Mouse (Mus musculus): Measurements from ENCODE around the gene Gm11361. TPM values are rescaled to one million over a fixed set of nuclear protein-coding genes. Genes with fewer than 3 reads are reported as not detected.

Gene Gm11361
- polyA plus RNA-seq (2017; shearing (Covaris generic)): 10 to 100 TPM; 32.9 to 38.9 TPM

DNA sequence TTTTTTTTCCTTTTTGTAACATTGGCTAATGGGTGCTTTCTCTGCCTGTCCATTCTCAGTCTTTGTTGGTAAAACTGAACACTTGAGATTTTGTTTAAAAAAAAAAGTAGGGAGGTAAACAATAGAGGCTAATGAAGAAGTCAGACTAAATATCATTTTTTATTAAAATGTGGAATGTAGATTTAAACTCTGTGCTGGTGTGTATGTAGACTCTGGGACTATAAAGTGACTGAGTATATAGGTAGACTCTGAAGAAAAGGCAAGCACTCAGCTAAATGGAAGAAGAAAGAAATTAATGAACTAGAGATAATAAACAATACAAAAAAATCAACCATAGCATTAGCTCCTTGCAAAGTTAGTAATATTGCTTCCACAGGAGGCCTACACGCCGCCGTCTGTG is at the start of gene Gm11361:
Gene Gm11361, plus strand, starts transcription at position 301 of the 400 bp plus-strand sequence.
- no peak for ATAC-seq

DNA sequence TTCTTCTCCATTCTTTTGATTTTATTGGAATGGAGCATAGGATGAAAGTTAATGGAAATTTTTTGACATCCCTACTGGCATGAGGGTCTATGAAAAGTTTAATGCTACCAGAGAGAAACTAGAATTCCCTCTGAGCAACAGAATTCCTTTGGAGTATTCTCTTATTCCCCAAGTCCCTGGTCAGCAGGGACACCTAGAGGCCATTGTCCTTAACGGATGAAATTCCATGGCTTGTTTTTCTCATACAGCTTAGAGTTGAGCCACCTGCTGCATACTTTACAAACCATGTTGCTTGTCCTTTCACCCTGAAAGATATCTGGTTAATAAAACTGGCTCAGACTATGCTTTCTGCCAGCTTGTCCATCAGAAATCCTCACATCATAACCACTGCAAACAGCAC is 7.1 kb downstream of the Gm11361 start:
- no peak for ATAC-seq

DNA sequence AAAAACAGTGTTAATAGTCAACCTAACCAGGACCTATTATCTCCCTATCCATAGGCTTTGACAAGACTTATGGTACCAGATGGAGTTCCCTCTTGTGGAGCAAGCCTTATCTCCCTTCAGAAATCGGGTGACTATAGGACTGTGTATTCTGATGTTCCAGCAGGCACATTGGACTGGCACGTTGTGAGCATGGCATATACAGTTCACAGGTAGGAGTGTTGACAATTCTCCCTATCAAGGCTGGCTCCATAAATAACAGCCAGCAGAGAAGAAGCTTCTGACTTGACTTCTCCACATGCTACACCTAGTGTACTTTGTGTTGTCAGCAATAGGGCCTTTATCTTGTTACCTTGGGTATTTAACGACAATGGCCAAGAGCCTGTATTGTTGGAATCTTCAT is 30.0 kb downstream of the Gm11361 start:
- no peak for ATAC-seq

DNA sequence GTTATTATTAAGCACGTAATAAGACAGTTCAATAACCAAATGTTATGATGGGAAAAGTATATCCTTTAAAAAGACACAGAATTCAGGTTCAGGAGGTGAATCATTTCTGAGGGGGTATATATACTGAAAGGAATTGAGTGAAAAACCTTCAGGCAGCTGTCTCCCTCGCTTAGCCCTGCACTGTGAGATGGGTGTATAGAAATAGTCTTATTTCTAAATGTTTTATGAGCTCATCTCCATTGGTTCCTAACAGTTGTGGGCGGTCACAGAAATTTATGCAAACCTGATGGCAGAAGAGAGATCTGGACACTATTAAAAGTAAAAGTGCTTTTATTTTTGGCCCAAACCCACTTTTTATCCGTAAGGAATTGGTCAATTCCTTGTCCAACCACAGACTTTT is 36.9 kb downstream of the Gm11361 start:
- no peak for ATAC-seq

DNA sequence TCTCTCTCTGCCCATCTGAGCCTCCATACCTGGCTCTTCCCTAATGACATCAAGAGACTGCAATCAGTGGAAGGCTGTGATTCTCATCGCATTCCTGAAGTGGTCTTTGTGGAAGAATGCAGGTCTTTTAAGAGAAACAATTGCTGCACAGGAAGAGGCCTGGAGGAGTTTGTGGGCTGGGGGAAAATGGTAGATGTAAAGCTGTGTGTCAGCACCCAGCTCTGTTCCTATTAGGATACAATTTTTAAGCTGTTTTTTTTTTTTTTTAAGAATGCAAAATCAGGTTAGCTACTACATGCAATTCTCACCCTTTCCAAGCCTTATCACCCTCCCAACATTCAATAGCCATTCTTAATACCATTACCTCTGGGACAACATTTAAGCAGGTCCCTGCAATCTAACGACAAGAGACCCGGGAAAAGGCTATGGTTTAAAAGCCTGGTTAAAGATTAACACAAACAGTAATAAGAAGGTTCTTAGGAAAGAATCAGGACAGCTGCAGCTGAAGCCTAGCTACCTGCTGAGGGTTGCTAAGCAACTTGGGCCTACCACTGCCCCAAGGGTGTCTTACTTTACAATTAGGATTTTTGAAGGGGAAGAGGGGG is 37.5 kb downstream of the Gm11361 start:
- ATAC-seq: no peak

DNA sequence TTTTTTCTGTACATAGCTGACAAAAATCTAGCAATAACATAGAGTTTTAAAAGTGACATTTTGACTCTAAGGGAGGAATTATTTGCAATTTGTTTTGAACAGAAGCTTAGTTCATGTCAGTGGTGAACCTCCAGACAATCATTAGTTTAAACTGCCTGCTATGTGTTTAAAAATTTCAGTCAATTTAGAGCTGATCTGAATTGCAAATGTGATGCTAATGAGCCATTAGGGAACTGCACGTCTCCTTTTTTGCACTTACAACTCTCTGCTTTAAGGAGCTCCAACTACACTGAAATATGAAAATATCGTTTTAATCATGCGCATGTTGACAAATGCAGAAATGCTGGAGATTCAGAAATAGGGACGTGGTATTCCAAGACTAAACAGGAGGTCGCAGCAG is 38.2 kb downstream of the Gm11361 start:
- no peak for ATAC-seq

DNA sequence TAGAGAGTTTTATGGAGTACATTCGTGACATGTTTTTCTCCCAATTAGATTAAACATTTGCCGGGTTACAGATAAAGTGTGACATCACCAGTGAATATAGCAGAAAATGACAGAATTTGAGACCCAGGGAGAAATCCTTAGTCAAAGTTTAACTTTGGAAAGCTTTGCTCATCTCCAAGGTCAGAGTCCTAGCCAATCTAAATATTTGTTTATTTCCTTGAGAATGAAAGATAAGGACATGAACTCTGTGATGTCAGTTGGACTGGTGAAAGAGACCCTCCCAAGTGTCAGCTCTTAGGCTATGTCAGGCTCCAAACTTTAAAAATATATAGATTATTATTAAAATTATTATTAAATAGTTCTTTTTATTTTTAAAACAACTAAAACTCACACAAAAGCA is 39.8 kb downstream of the Gm11361 start:
- ATAC-seq: no peak

DNA sequence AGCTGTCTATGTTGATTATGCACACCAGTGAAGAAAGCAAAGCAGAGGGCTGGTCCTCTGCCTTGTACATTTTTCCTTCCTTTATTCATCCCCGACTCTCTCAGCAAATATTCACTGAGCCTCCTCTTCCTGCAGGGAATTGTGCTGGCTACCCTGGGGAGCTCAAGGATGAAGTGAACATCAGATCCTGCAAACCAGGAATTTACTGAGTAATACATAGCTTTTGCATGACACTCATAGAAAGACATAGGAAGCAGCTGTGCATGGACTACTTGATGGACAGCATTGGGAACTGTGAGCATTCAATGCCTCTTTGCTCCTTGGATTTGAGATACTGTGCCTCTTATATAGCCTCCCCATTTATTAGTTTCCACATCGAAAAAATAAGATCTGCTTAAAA is 40.2 kb downstream of the Gm11361 start:
- ATAC-seq: no peak

Other genes starting within 250 kb of the Gm11361 start
- not detected for gene Prl4a1, start 241.3 kb upstream of the Gm11361 start, polyA plus RNA-seq (2017; shearing (Covaris generic))
- gene Prl5a1, start 115.0 kb upstream of the Gm11361 start, polyA plus RNA-seq (2017; shearing (Covaris generic)): not detected

All from activated CD4-positive, CD25-positive, alpha-beta regulatory T cell, adult 4 months (primary cell).